Mouse (Mus musculus) liver, embryonic 15.5 days (tissue): ENCODE data around the gene Zfp991. TPM values are rescaled to one million over a fixed set of nuclear protein-coding genes. Genes with fewer than 3 reads are reported as not detected.
"Not testable (repeated sequence)": the region's sequence is repeated elsewhere in the genome, so short reads cannot be mapped to it uniquely, and the experiment has no call there.

Source experiments
- ATAC-seq: fragments of 200-750 bp; cut with Nextera tagmentation; 2 replicates; pipeline ENCODE4 v1.8.0; 2017; ENCODE audit warnings: moderate number of reproducible peaks, mild to moderate bottlenecking, moderate library complexity; ENCODE audit not compliant: insufficient read depth
- H3K27ac ChIP-seq: fragments of 300-500 bp; sonication (generic); replicated peaks from 2 replicates; pipeline ENCODE4 v1.5.1; 2015; ENCODE audit warnings: mild to moderate bottlenecking, inconsistent platforms
- H3K27me3 ChIP-seq: fragments of 300-500 bp; sonication (generic); 2 replicates; pipeline ENCODE4 v1.6.1; 2015; ENCODE audit warnings: mild to moderate bottlenecking, inconsistent platforms
- H3K36me3 ChIP-seq: fragments of 300-500 bp; sonication (generic); replicated peaks from 2 replicates; pipeline ENCODE4 v1.6.1; 2015; ENCODE audit warnings: moderate library complexity, mild to moderate bottlenecking, inconsistent platforms
- H3K4me1 ChIP-seq: fragments of 300-500 bp; sonication (generic); replicated peaks from 2 replicates; pipeline ENCODE4 v1.6.1; 2015; ENCODE audit warnings: inconsistent platforms
- H3K4me2 ChIP-seq: fragments of 300-500 bp; sonication (generic); 2 replicates; pipeline ENCODE4 v1.6.1; 2015; ENCODE audit warnings: moderate library complexity, mild to moderate bottlenecking, inconsistent platforms
- H3K4me3 ChIP-seq: fragments of 300-500 bp; sonication (generic); replicated peaks from 2 replicates; pipeline ENCODE4 v1.5.1; 2015; ENCODE audit warnings: mild to moderate bottlenecking, inconsistent platforms
- H3K9ac ChIP-seq: fragments of 300-500 bp; sonication (generic); 2 replicates; pipeline ENCODE4 v1.6.1; 2015; ENCODE audit warnings: moderate library complexity, mild to moderate bottlenecking, inconsistent platforms
- H3K9me3 ChIP-seq: fragments of 300-500 bp; sonication (generic); replicated peaks from 2 replicates; pipeline ENCODE4 v1.6.1; 2016; ENCODE audit warnings: inconsistent platforms
- WGBS: fragments of 180-500 bp; shearing (Covaris S2); methylation state at CpG from one replicate; pipeline ENCODE4 v1.1.7; 2015; ENCODE audit warnings: mixed read lengths; ENCODE audit not compliant: insufficient replicate concordance; 5-methylcytosine and 5-hydroxymethylcytosine counted together
- polyA plus RNA-seq: library from polyadenylated mRNA; unstranded; fragments of >200 nt; fragmentation: Nextera tagmentation; extraction: Ambion mirVana; gene quantifications from 2 replicates; pipeline ENCODE4 v1.2.1, GENCODE M21; 2015

Zfp991 gene
- polyA plus RNA-seq, 1 experiment from 2014 or later, result 3.3 TPM

DNA sequence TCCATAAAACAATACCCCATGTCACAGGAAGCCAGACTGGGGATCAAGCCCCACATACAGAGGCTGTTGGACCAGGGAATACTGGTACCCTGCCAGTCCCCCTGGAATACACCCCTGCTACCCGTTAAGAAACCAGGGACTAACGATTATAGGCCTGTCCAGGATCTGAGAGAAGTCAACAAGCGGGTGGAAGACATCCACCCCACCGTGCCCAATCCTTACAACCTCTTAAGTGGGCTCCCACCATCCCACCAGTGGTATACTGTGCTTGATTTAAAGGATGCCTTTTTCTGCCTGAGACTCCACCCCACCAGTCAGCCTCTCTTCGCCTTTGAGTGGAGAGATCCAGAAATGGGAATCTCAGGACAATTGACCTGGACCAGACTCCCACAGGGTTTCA is 90.2 kb downstream of the Zfp991 start:
- 59% methylated on average over 5 of the region's 5 CpGs for WGBS
- H3K4me3 ChIP-seq, H3K4me2 ChIP-seq, H3K27me3 ChIP-seq, H3K36me3 ChIP-seq, ATAC-seq, H3K27ac ChIP-seq, H3K9ac ChIP-seq, H3K4me1 ChIP-seq: not testable (repeated sequence)
- H3K9me3 ChIP-seq, result peaks cover 11% of the 10 kb centered on the region

DNA sequence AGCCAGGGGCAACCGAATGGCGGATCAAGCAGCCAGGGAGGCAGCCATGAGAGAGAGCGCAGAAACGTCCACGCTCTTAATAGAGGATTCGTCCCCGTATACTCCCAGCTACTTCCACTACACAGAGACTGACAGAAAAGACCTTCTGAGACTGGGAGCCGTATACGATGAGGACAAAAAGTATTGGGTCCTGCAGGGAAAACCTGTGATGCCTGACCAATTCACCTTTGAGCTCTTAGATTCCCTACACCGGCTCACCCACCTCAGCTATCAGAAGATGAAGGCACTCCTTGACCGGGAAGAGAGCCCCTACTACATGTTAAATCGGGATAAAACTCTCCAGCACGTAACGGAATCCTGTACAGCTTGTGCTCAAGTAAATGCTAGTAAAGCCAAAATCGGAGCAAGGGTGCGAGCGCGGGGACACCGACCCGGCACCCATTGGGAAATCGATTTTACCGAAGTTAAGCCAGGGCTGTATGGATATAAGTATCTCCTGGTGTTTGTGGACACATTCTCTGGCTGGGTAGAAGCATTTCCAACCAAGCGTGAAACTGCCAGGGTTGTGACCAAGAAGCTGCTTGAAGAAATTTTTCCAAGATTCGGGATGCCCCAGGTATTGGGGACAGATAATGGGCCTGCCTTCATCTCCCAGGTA is 92.1 kb downstream of the Zfp991 start:
- 83% methylated on average over 24 of the region's 24 CpGs for WGBS
- H3K27me3 ChIP-seq, ATAC-seq, H3K4me2 ChIP-seq, H3K36me3 ChIP-seq, H3K9ac ChIP-seq, H3K4me3 ChIP-seq, H3K4me1 ChIP-seq, H3K27ac ChIP-seq: not testable (repeated sequence)
- peaks cover 11% of the 10 kb centered on the region for H3K9me3 ChIP-seq

DNA sequence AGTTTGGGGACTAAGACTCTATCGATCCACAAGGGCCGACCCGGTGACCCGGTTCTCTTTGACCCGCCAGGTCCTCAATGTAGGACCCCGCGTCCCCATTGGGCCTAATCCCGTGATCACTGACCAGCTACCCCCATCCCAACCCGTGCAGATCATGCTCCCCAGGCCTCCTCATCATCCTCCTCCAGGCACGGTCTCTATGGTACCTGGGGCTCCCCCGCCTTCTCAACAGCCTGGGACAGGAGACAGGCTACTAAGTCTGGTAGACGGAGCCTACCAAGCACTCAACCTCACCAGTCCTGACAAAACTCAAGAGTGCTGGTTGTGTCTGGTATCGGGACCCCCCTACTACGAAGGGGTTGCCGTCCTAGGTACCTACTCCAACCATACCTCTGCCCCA is 93.8 kb downstream of the Zfp991 start:
- 68% methylated on average over 10 of the region's 15 CpGs for WGBS
- H3K9ac ChIP-seq, ATAC-seq: not testable (repeated sequence)

DNA sequence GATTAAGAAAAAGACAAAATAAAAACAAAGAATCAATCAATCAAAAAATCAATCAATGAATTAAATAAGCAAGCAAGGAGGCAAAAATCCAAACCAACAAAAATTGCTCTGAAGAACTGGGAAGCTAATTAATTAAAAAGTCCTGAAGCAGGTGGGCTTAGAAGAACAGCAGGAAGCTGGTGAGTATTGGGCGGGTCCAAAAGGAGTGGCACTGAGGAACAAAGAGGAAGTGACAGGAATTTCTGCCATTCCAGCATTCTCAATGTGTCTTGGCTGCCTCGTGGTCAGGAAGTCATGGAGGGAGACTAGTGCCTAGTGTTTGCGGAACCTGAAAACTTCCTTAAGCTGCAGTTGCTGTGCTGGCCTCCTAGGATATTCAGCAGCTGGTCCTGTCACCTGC is 98.2 kb downstream of the Zfp991 start:
- H3K9ac ChIP-seq, H3K27me3 ChIP-seq, H3K9me3 ChIP-seq, H3K4me2 ChIP-seq, H3K36me3 ChIP-seq, H3K4me3 ChIP-seq, ATAC-seq, H3K27ac ChIP-seq, H3K4me1 ChIP-seq: not testable (repeated sequence)
- 53% methylated on average over 3 of the region's 3 CpGs for WGBS

More for the DNA sequence above, 93.8 kb downstream of the Zfp991 start:
- peaks cover 11% of the 10 kb centered on the region for H3K9me3 ChIP-seq
- H3K27ac ChIP-seq, H3K27me3 ChIP-seq, H3K36me3 ChIP-seq, H3K4me3 ChIP-seq, H3K4me1 ChIP-seq, H3K4me2 ChIP-seq: not testable (repeated sequence)

Other genes starting within 250 kb of the Zfp991 start
- not detected in 2 replicates for gene Gm21411, start 222.4 kb upstream of the Zfp991 start, polyA plus RNA-seq
- not detected in 2 replicates for gene Zfp989, start 160.1 kb upstream of the Zfp991 start, polyA plus RNA-seq
- gene Rex2, start 110.2 kb upstream of the Zfp991 start, polyA plus RNA-seq, result not detected in 2 replicates
- not detected in 2 replicates for gene Zfp988, start 173.6 kb downstream of the Zfp991 start, polyA plus RNA-seq
- gene Zfp978, start 229.3 kb downstream of the Zfp991 start, polyA plus RNA-seq, result 0.16 TPM in 1 of 2 replicates, not detected in the other